Mouse (Mus musculus) neural tube, embryonic 13.5 days (tissue): ENCODE data around the gene Lmf2. TPM values are rescaled to one million over a fixed set of nuclear protein-coding genes. Genes with fewer than 3 reads are reported as not detected.

ENCODE experiments used
- ATAC-seq: fragments of 200-750 bp; cut with Nextera tagmentation; 2 replicates; pipeline ENCODE4 v1.8.0; 2017; ENCODE audit warnings: low read depth, mild to moderate bottlenecking, moderate TSS enrichment, moderate library complexity
- H3K27ac ChIP-seq: fragments of 300-500 bp; sonication (generic); replicated peaks from 2 replicates; pipeline ENCODE4 v1.5.1; 2015; ENCODE audit warnings: moderate library complexity, mild to moderate bottlenecking, inconsistent platforms
- H3K27me3 ChIP-seq: fragments of 300-500 bp; sonication (generic); 2 replicates; pipeline ENCODE4 v1.6.1; 2015; ENCODE audit warnings: mild to moderate bottlenecking, inconsistent platforms
- H3K36me3 ChIP-seq: fragments of 300-500 bp; sonication (generic); 2 replicates; pipeline ENCODE4 v1.6.1; 2015; ENCODE audit warnings: mild to moderate bottlenecking, inconsistent platforms
- H3K4me1 ChIP-seq: fragments of 300-500 bp; sonication (generic); replicated peaks from 2 replicates; pipeline ENCODE4 v1.6.1; 2015; ENCODE audit warnings: inconsistent platforms
- H3K4me2 ChIP-seq: fragments of 300-500 bp; sonication (generic); 2 replicates; pipeline ENCODE4 v1.6.1; 2015; ENCODE audit warnings: inconsistent platforms, mild to moderate bottlenecking, moderate library complexity
- H3K4me3 ChIP-seq: fragments of 300-500 bp; sonication (generic); 2 replicates; pipeline ENCODE4 v1.5.1; 2015; ENCODE audit warnings: mild to moderate bottlenecking, inconsistent platforms
- H3K9ac ChIP-seq: fragments of 300-500 bp; sonication (generic); 2 replicates; pipeline ENCODE4 v1.6.1; 2015; ENCODE audit warnings: moderate library complexity, mild to moderate bottlenecking, inconsistent platforms
- H3K9me3 ChIP-seq: fragments of 300-500 bp; sonication (generic); 2 replicates; pipeline ENCODE4 v1.6.1; 2016; ENCODE audit warnings: inconsistent platforms
- WGBS: fragments of 180-500 bp; shearing (Covaris S2); methylation state at CpG from one replicate; pipeline ENCODE4 v1.1.7; 2015; 5-methylcytosine and 5-hydroxymethylcytosine counted together
- polyA plus RNA-seq: library from polyadenylated mRNA; unstranded; fragments of >200 nt; fragmentation: Nextera tagmentation; extraction: Ambion mirVana; gene quantifications from 2 replicates; pipeline ENCODE4 v1.2.1, GENCODE M21; 2015

Gene Lmf2
- polyA plus RNA-seq, 1 experiment from 2014 or later = 34.1 TPM

DNA sequence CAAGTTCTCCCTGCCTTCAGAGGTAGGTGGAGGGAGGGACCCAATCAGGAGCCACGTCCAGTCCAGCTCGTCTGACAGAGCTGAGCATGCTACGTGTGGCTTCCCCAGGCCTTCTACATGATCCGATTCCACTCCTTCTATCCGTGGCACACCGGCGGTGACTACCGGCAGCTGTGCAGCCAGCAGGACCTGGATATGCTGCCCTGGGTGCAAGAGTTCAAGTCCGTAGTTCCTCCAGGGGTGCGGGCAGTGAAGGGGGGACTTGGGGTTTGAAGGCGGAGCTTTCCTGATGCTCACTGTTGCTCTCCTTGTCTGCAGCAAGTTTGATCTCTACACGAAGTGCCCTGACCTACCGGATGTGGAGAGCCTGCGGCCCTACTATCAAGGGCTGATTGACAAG, 19.0 kb downstream of the Lmf2 start:
- no peak overlapping the region for H3K4me3 ChIP-seq
- H3K4me2 ChIP-seq = no peak overlapping the region
- no peaks in the 10 kb centered on the region for H3K4me1 ChIP-seq
- H3K9ac ChIP-seq = no peak overlapping the region
- no peaks in the 10 kb centered on the region for H3K27me3 ChIP-seq
- 89% methylated on average over 14 of the region's 14 CpGs for WGBS
- H3K9me3 ChIP-seq = no peaks in the 10 kb centered on the region
- no peaks in the 10 kb centered on the region for H3K36me3 ChIP-seq
- no peak overlapping the region for H3K27ac ChIP-seq
- no peak for ATAC-seq

- Histone ChIP-seq H3K4me1 (no peaks in the 10 kb centered on the region), H3K9me3 (no peaks in the 10 kb centered on the region), H3K36me3 (no peaks in the 10 kb centered on the region), H3K27ac (no peak overlapping the region), H3K27me3 (no peaks in the 10 kb centered on the region), H3K9ac (no peak overlapping the region), H3K4me3 (no peak overlapping the region), H3K4me2 (no peak overlapping the region)
- ATAC-seq = no peak
- WGBS = 85% methylated on average over 17 of the region's 17 CpGs
These were observed 20.5 kb downstream of the Lmf2 start for GRCm38 (mm10) chr15:89334774-89335537.

- WGBS = 84% methylated on average over 7 of the region's 7 CpGs
- Histone ChIP-seq H3K9ac (no peak within 1 kb of the TSS), H3K4me3 (no peak within 1 kb of the TSS), H3K36me3 (no peaks in the 10 kb centered on the region), H3K9me3 (no peaks in the 10 kb centered on the region), H3K4me2 (no peak within 1 kb of the TSS), H3K27ac (no peak within 1 kb of the TSS), H3K27me3 (no peaks in the 10 kb centered on the region), H3K4me1 (no peaks in the 10 kb centered on the region)
- no peak for ATAC-seq
These were observed 21.2 kb downstream of the Lmf2 start, which contains the start of gene Miox for GRCm38 (mm10) chr15:89334271-89334670. TSS of gene Miox (plus strand) at chr15:89334398.

DNA sequence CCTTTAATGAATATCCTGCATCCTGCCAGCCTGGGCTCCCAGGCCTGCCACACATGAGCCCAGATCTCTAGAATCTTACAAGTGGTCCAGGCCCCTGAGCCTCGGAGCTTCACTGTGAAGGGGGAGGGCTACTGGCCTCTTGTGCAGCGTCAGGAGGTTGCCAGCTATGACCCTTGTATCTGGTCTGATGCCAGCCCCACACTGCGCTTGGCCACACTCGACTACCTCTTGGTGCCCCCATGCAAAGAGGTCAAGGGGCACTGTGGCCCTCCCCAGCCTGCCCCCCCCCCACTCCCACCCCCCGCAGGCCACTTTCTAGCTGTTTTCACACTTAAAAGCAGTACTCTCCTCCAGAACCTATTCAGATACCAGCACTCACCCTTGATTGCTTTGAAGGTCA, 29.0 kb downstream of the Lmf2 start:
- H3K9me3 ChIP-seq = no peaks in the 10 kb centered on the region
- 65% methylated on average over 5 of the region's 5 CpGs for WGBS
- H3K27ac ChIP-seq = no peak overlapping the region
- H3K36me3 ChIP-seq = no peaks in the 10 kb centered on the region
- peaks cover 14% of the 10 kb centered on the region for H3K27me3 ChIP-seq
- no peak for ATAC-seq
- H3K4me3 ChIP-seq = no peak overlapping the region
- H3K4me1 ChIP-seq = peaks cover 7% of the 10 kb centered on the region; the same call in 1 of the 2 replicates
- H3K9ac ChIP-seq = no peak overlapping the region
- no peak overlapping the region for H3K4me2 ChIP-seq

GRCm38 (mm10) chr15:89323656-89324055, 31.8 kb downstream of the Lmf2 start:
- no peak overlapping the region for H3K27ac ChIP-seq
- 91% methylated on average over 4 of the region's 4 CpGs for WGBS
- no peak for ATAC-seq

GRCm38 (mm10) chr15:89322670-89323522, 32.6 kb downstream of the Lmf2 start, which contains the start of gene Adm2:
TSS of gene Adm2 (plus strand) at chr15:89322720.
- Histone ChIP-seq H3K27me3 (peaks cover 14% of the 10 kb centered on the region), H3K4me3 (peak within 1 kb of the TSS; percentile 8; the same call in 1 of the 2 replicates), H3K9me3 (no peaks in the 10 kb centered on the region), H3K36me3 (no peaks in the 10 kb centered on the region), H3K27ac (no peak within 1 kb of the TSS), H3K9ac (peak within 1 kb of the TSS; percentile 22; the same call in 1 of the 2 replicates), H3K4me2 (peak within 1 kb of the TSS; percentile 28), H3K4me1 (peaks cover 7% of the 10 kb centered on the region; the same call in 1 of the 2 replicates)
- 9% methylated on average over 26 of the region's 26 CpGs for WGBS
- ATAC-seq = no peak

More at GRCm38 (mm10) chr15:89323656-89324055, 31.8 kb downstream of the Lmf2 start:
- Histone ChIP-seq H3K4me2 (no peak overlapping the region), H3K9me3 (no peaks in the 10 kb centered on the region), H3K9ac (no peak overlapping the region), H3K4me1 (peaks cover 7% of the 10 kb centered on the region; the same call in 1 of the 2 replicates), H3K4me3 (no peak overlapping the region), H3K27me3 (peaks cover 14% of the 10 kb centered on the region), H3K36me3 (no peaks in the 10 kb centered on the region)

DNA sequence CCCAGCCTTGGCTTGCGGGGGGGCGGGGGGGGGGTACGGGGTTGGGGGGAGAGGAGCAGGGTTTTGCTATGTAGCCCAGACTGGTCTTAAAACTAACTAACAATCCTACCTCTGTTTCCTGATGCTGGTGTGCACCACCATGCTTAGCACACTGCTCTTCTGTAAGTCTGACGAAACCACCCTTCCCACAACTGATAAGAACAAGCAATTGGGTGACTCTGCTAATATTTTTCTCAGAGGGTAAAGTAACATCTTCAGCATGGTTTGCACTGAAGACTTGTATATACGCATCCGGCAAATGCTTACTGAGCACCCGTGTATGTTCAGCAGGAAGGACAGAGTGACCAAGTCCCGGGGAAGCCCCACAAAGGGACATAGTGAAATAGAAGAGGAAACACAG, 34.2 kb downstream of the Lmf2 start:
- Histone ChIP-seq H3K4me1 (peaks cover 7% of the 10 kb centered on the region; the same call in 1 of the 2 replicates), H3K27me3 (peaks cover 14% of the 10 kb centered on the region), H3K9me3 (no peaks in the 10 kb centered on the region), H3K36me3 (no peaks in the 10 kb centered on the region), H3K27ac (no peak overlapping the region), H3K4me3 (no peak overlapping the region), H3K4me2 (no peak overlapping the region), H3K9ac (no peak overlapping the region)
- ATAC-seq = no peak
- WGBS = 82% methylated on average over 8 of the region's 8 CpGs

GRCm38 (mm10) chr15:89316146-89316545, 39.3 kb downstream of the Lmf2 start:
- Histone ChIP-seq H3K27ac (no peak overlapping the region), H3K27me3 (no peaks in the 10 kb centered on the region), H3K9ac (no peak overlapping the region), H3K4me3 (peak overlapping the region; percentile 98; the same call in 1 of the 2 replicates), H3K36me3 (no peaks in the 10 kb centered on the region), H3K9me3 (no peaks in the 10 kb centered on the region), H3K4me2 (no peak overlapping the region), H3K4me1 (peaks cover 39% of the 10 kb centered on the region)
- no peak for ATAC-seq
- 70% methylated on average over 11 of the region's 11 CpGs for WGBS

- Histone ChIP-seq H3K27me3 (no peaks in the 10 kb centered on the region), H3K27ac (peak within 1 kb of the TSS; percentile 68), H3K4me2 (peak within 1 kb of the TSS; percentile 94), H3K9me3 (no peaks in the 10 kb centered on the region), H3K4me1 (peaks cover 48% of the 10 kb centered on the region), H3K4me3 (peak within 1 kb of the TSS; percentile 98), H3K9ac (peak within 1 kb of the TSS; percentile 90), H3K36me3 (no peaks in the 10 kb centered on the region)
- 1% methylated on average over 37 of the region's 37 CpGs for WGBS
- peak; percentile 100 for ATAC-seq
These were observed 40.2 kb downstream of the Lmf2 start, which contains the start of gene Sbf1 for GRCm38 (mm10) chr15:89315190-89315731. TSS of gene Sbf1 (minus strand) at chr15:89315311.

- H3K4me2 ChIP-seq = peak overlapping the region; percentile 94
- peak overlapping the region; percentile 90 for H3K9ac ChIP-seq
- H3K27me3 ChIP-seq = no peaks in the 10 kb centered on the region
- peaks cover 54% of the 10 kb centered on the region for H3K4me1 ChIP-seq
- H3K9me3 ChIP-seq = no peaks in the 10 kb centered on the region
- H3K4me3 ChIP-seq = peak overlapping the region; percentile 98
- under 1% methylated on average over 58 of the region's 58 CpGs for WGBS
- H3K27ac ChIP-seq = peak overlapping the region; percentile 68; the same call in 1 of the 2 replicates
- ATAC-seq = peak; percentile 65
- no peaks in the 10 kb centered on the region for H3K36me3 ChIP-seq
These were observed 40.8 kb downstream of the Lmf2 start for GRCm38 (mm10) chr15:89314511-89315189.

- Histone ChIP-seq H3K9me3 (no peaks in the 10 kb centered on the region), H3K27me3 (no peaks in the 10 kb centered on the region), H3K36me3 (no peaks in the 10 kb centered on the region), H3K4me3 (peak overlapping the region; percentile 98), H3K27ac (no peak overlapping the region), H3K4me1 (peaks cover 59% of the 10 kb centered on the region), H3K9ac (peak overlapping the region; percentile 90), H3K4me2 (peak overlapping the region; percentile 94)
- WGBS = 38% methylated on average over 3 of the region's 3 CpGs
- no peak for ATAC-seq
These were observed 41.4 kb downstream of the Lmf2 start for GRCm38 (mm10) chr15:89314107-89314506.
